Mouse (Mus musculus): ENCODE measurements at regions not wholly inside any gene's neighbourhood (a gene's known extent, or its start where the extent isn't known, plus 50 kb on each side); places are given as distances from the start of the nearest gene placed in this dataset.

- in situ Hi-C loops (cut with MboI; ENCODE audit: low sequenced_read_pairs in 2 of 2, unreplicated experiment in 2 of 2), result no loop called here
- Histone ChIP-seq H3K4me1 (ENCODE audit: control insufficient read depth in 2 of 2, insufficient read depth in 2 of 2, low read length in 2 of 2, poor library complexity in 1 of 2) (no peaks in the 10 kb centered on the region), H3K27ac (ENCODE audit: insufficient read depth, low read depth, low read length, poor library complexity, severe bottlenecking) (no peak overlapping the region), H3K9ac (ENCODE audit: insufficient read depth, low read depth, low read length, poor library complexity, severe bottlenecking) (no peak overlapping the region), H3K4me3 (ENCODE audit: insufficient read depth in 1 of 2, low read depth in 1 of 2, low read length in 2 of 2, poor library complexity in 1 of 2, severe bottlenecking in 1 of 2) (no peak overlapping the region), H3K36me3 (ENCODE audit: control insufficient read depth, insufficient read depth, low read length, poor library complexity, severe bottlenecking) (no peaks in the 10 kb centered on the region), H3K9me3 (ENCODE audit: control insufficient read depth, insufficient read depth, low read depth, low read length) (no peaks in the 10 kb centered on the region)
- TF ChIP-seq HCFC1 (IDR thresholded peaks at IDR 0.05; ENCODE audit: borderline replicate concordance, insufficient read depth, low read length) (no peak), CHD2 (IDR thresholded peaks at IDR 0.05; ENCODE audit: low read depth, low read length) (no peak), ZNF384 (IDR thresholded peaks at IDR 0.05; ENCODE audit: low read depth, low read length) (no peak), ZC3H11A (IDR thresholded peaks at IDR 0.05; ENCODE audit: borderline replicate concordance, low read depth, low read length) (no peak), MAFK (IDR thresholded peaks at IDR 0.05; ENCODE audit: insufficient read depth, low read depth, low read length) (no peak)
- no peak for DNase-seq (ENCODE audit: low read depth, low spot score)
These were observed 719.5 kb upstream of the Zeb2 start for GRCm38 (mm10) chr2:45836546-45837221.

GRCm38 (mm10) chr2:45817945-45818719 lies 700.9 kb upstream of the Zeb2 start:
- in situ Hi-C loops (cut with MboI; ENCODE audit: low sequenced_read_pairs in 2 of 2, unreplicated experiment in 2 of 2), result no loop called here
- H3K4me1 ChIP-seq (ENCODE audit: control insufficient read depth in 2 of 2, insufficient read depth in 2 of 2, low read length in 2 of 2, poor library complexity in 1 of 2), result no peaks in the 10 kb centered on the region
- no peak for DNase-seq (ENCODE audit: low read depth, low spot score)

GRCm38 (mm10) chr2:45814741-45815140 lies 697.5 kb upstream of the Zeb2 start:
- Histone ChIP-seq H3K4me1 (ENCODE audit: control insufficient read depth in 2 of 2, insufficient read depth in 2 of 2, low read length in 2 of 2, poor library complexity in 1 of 2) (no peaks in the 10 kb centered on the region), H3K9me3 (ENCODE audit: control insufficient read depth, insufficient read depth, low read depth, low read length) (no peaks in the 10 kb centered on the region), H3K36me3 (ENCODE audit: control insufficient read depth, insufficient read depth, low read length, poor library complexity, severe bottlenecking) (no peaks in the 10 kb centered on the region), H3K9ac (ENCODE audit: insufficient read depth, low read depth, low read length, poor library complexity, severe bottlenecking) (no peak overlapping the region), H3K27ac (ENCODE audit: insufficient read depth, low read depth, low read length, poor library complexity, severe bottlenecking) (no peak overlapping the region), H3K4me3 (ENCODE audit: insufficient read depth in 1 of 2, low read depth in 1 of 2, low read length in 2 of 2, poor library complexity in 1 of 2, severe bottlenecking in 1 of 2) (no peak overlapping the region)
- TF ChIP-seq ZNF384 (IDR thresholded peaks at IDR 0.05; ENCODE audit: low read depth, low read length) (no peak), MAFK (IDR thresholded peaks at IDR 0.05; ENCODE audit: insufficient read depth, low read depth, low read length) (no peak), CHD2 (IDR thresholded peaks at IDR 0.05; ENCODE audit: low read depth, low read length) (no peak), ZC3H11A (IDR thresholded peaks at IDR 0.05; ENCODE audit: borderline replicate concordance, low read depth, low read length) (no peak), HCFC1 (IDR thresholded peaks at IDR 0.05; ENCODE audit: borderline replicate concordance, insufficient read depth, low read length) (no peak)
- in situ Hi-C loops (cut with MboI; ENCODE audit: low sequenced_read_pairs in 2 of 2, unreplicated experiment in 2 of 2), result no loop called here
- no peak for DNase-seq (ENCODE audit: low read depth, low spot score)

More at GRCm38 (mm10) chr2:45817945-45818719, 700.9 kb upstream of the Zeb2 start:
- no peak for TF ChIP-seq ZC3H11A (IDR thresholded peaks at IDR 0.05; ENCODE audit: borderline replicate concordance, low read depth, low read length)
- no peak for TF ChIP-seq CHD2 (IDR thresholded peaks at IDR 0.05; ENCODE audit: low read depth, low read length)
- TF ChIP-seq HCFC1 (IDR thresholded peaks at IDR 0.05; ENCODE audit: borderline replicate concordance, insufficient read depth, low read length), result no peak
- TF ChIP-seq MAFK (IDR thresholded peaks at IDR 0.05; ENCODE audit: insufficient read depth, low read depth, low read length), result no peak
- TF ChIP-seq ZNF384 (IDR thresholded peaks at IDR 0.05; ENCODE audit: low read depth, low read length), result no peak
- no peaks in the 10 kb centered on the region for H3K9me3 ChIP-seq (ENCODE audit: control insufficient read depth, insufficient read depth, low read depth, low read length)
- no peak overlapping the region for H3K27ac ChIP-seq (ENCODE audit: insufficient read depth, low read depth, low read length, poor library complexity, severe bottlenecking)
- H3K36me3 ChIP-seq (ENCODE audit: control insufficient read depth, insufficient read depth, low read length, poor library complexity, severe bottlenecking), result no peaks in the 10 kb centered on the region
- no peak overlapping the region for H3K9ac ChIP-seq (ENCODE audit: insufficient read depth, low read depth, low read length, poor library complexity, severe bottlenecking)
- H3K4me3 ChIP-seq (ENCODE audit: insufficient read depth in 1 of 2, low read depth in 1 of 2, low read length in 2 of 2, poor library complexity in 1 of 2, severe bottlenecking in 1 of 2), result no peak overlapping the region

GRCm38 (mm10) chr2:45805329-45805728 lies 688.1 kb upstream of the Zeb2 start:
- in situ Hi-C loops (cut with MboI; ENCODE audit: low sequenced_read_pairs in 2 of 2, unreplicated experiment in 2 of 2), result no loop called here
- Histone ChIP-seq H3K27ac (ENCODE audit: insufficient read depth, low read depth, low read length, poor library complexity, severe bottlenecking) (no peak overlapping the region), H3K4me1 (ENCODE audit: control insufficient read depth in 2 of 2, insufficient read depth in 2 of 2, low read length in 2 of 2, poor library complexity in 1 of 2) (no peaks in the 10 kb centered on the region), H3K36me3 (ENCODE audit: control insufficient read depth, insufficient read depth, low read length, poor library complexity, severe bottlenecking) (no peaks in the 10 kb centered on the region), H3K4me3 (ENCODE audit: insufficient read depth in 1 of 2, low read depth in 1 of 2, low read length in 2 of 2, poor library complexity in 1 of 2, severe bottlenecking in 1 of 2) (no peak overlapping the region), H3K9me3 (ENCODE audit: control insufficient read depth, insufficient read depth, low read depth, low read length) (no peaks in the 10 kb centered on the region), H3K9ac (ENCODE audit: insufficient read depth, low read depth, low read length, poor library complexity, severe bottlenecking) (no peak overlapping the region)
- DNase-seq (ENCODE audit: low read depth, low spot score), result no peak
- TF ChIP-seq ZNF384 (IDR thresholded peaks at IDR 0.05; ENCODE audit: low read depth, low read length) (no peak), MAFK (IDR thresholded peaks at IDR 0.05; ENCODE audit: insufficient read depth, low read depth, low read length) (no peak), CHD2 (IDR thresholded peaks at IDR 0.05; ENCODE audit: low read depth, low read length) (no peak), ZC3H11A (IDR thresholded peaks at IDR 0.05; ENCODE audit: borderline replicate concordance, low read depth, low read length) (no peak), HCFC1 (IDR thresholded peaks at IDR 0.05; ENCODE audit: borderline replicate concordance, insufficient read depth, low read length) (no peak)

Measured in ES-E14 (cell line).